Mouse (Mus musculus) testis, adult 2 months (tissue): Measurements from ENCODE around the gene Tnfsf8.

ENCODE experiments used
- CTCF ChIP-seq: fragments of 200-500 bp; IDR thresholded peaks from 2 replicates; pipeline ENCODE4 v1.5.1; 2012; ENCODE audit warnings: low read depth, mild to moderate bottlenecking, inconsistent platforms, low read length, moderate library complexity; ENCODE audit not compliant: control insufficient read depth, insufficient read depth, insufficient replicate concordance
- POLR2A ChIP-seq: fragments of 200-500 bp; IDR thresholded peaks from 2 replicates; pipeline ENCODE4 v1.6.1; 2012; ENCODE audit warnings: low read depth, mild to moderate bottlenecking, inconsistent platforms, low read length, moderate library complexity; ENCODE audit not compliant: control insufficient read depth

GRCm38 (mm10) chr4:63783826-63784225, 77.3 kb downstream of the Tnfsf8 start:
- TF ChIP-seq CTCF (no peak), POLR2A (no peak)
